Mouse (Mus musculus): ENCODE results near the gene Thbs3.

Thbs3 gene

DNA sequence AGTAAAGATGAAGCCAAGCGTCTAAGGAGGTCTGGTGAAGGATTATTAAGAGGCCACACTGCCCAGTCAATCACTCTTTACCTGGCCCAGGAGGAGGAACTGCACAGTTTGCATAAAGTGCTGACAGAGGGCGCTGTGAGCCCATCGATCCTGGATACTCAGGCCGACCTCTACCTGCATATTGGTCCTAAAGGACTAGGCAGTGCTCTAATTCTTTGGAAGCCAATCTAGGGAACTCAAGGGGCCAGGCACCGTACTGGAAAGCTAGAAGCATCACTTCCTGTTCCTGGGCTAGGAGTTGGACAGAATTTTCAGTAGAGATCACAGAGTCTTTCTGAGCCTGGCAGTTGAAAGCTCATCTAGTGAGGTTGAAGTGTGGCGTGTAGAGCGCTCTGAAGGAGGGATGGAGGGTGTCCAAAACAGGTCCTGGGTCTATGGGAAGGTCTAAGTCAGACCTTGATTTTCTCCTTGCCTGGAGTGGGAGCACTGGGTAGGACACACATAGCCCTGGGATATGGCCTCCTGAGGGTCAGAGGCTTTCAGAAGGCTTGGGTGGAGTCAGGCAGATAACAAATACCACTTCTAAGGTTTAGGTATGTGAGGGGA, 35.6 kb downstream of the Thbs3 start:
- DNase-seq (ENCODE audit: low spot score in 2 of 2): peak; percentile 61 to 77

DNA sequence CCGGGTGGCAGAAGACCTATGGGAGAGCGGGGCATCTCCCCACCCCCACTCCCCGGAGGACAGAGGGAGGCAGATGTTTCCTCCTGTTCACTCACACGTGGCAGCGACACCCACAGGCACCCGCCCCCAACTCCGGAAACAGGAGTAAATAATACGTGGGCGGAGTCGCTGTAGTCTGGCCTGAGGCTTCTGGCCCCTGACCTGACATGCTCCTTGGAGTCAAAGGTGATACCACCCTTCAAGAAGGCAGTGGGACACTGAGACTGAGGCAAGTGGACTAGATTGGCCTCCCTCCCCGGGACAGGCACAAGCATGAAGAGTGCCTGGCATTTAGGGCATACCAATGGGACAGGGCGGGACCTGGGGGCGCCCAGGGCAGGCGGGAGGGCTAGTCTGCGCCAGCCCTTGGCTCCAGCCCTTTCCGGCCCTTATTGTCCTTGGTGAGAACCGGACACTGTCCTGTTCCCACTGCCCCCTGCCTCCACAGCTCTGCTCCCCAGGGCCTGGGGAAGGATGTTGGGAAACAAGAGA, 36.5 kb downstream of the Thbs3 start:
- peak; percentile 72 to 76 for DNase-seq (ENCODE audit: low spot score in 2 of 2)

- no peak for DNase-seq (ENCODE audit: low spot score in 2 of 2)
Observed at GRCm38 (mm10) chr3:89254994-89255393, 40.0 kb downstream of the Thbs3 start.

DNA sequence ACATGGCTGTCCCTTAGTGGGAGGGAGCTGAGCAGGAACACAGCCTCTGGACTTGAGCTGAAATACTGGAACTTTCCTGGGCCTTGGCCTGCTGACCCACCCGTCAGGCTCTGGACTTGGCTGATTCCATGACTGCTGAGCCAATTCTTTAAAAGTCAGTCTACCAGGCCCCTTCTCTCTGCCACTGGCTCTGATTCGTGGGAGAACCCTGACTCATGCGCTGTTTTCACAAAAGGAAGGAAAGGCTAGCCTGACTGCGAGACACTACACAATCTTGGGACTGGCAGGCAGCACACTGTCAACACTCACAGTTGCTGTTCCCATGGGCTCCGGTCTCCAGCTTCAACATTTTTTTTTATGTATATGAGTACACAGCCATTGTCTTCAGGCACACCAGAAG, 41.2 kb downstream of the Thbs3 start:
- no peak for DNase-seq (ENCODE audit: low spot score in 2 of 2)

DNA sequence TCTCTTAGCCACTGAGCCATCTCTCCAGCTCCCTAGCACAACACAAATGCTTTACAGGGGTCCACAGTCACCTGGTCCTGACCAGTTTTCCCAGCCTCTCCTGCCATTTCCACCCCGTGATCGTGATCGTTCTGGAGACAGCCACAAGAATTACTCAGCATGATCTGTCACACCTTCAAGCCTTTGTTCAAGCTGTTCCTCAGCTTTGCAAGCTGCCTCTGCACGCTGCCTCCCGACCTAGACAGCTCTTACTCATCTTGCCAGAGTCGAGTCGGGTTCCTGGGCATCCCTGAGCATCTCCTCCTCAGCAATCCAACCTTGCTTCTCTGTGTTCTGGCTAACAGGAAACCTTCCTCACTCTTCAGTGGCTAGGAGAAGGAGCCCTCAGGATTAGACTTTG, 44.1 kb downstream of the Thbs3 start, which contains the start of gene Dpm3:
TSS of gene Dpm3 (plus strand) at position 283 of the 400 bp plus-strand sequence.
- no peak for DNase-seq (ENCODE audit: low spot score in 2 of 2)

DNA sequence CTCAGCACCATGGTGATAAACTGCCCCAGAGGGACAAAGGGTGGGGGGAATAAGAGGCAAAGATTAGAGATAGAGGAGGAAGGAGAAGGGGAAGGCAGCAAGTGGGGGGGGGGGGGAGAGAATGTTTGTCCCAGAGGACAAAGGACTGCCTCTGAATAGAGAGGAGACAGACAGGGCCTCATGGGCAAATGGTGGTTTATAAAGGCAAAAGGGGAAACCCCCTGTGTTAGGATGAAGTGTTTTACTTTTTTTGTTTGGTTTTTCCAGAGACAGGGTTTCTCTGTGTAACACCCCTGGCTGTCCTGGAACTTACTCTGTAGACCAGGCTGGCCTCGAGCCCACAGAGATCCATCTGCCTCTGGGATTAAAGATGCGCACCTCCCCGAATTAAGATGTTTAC, 45.2 kb downstream of the Thbs3 start:
- no peak for DNase-seq (ENCODE audit: low spot score in 2 of 2)

- DNase-seq (ENCODE audit: low spot score in 2 of 2): no peak
Observed at GRCm38 (mm10) chr3:89262417-89262816, 47.4 kb downstream of the Thbs3 start.

GRCm38 (mm10) chr3:89266439-89266893, 51.5 kb downstream of the Thbs3 start:
- DNase-seq (ENCODE audit: low spot score in 2 of 2): peak; percentile 59 to 67

GRCm38 (mm10) chr3:89268916-89269315, 53.9 kb downstream of the Thbs3 start:
- no peak for DNase-seq (ENCODE audit: low spot score in 2 of 2)

DNA sequence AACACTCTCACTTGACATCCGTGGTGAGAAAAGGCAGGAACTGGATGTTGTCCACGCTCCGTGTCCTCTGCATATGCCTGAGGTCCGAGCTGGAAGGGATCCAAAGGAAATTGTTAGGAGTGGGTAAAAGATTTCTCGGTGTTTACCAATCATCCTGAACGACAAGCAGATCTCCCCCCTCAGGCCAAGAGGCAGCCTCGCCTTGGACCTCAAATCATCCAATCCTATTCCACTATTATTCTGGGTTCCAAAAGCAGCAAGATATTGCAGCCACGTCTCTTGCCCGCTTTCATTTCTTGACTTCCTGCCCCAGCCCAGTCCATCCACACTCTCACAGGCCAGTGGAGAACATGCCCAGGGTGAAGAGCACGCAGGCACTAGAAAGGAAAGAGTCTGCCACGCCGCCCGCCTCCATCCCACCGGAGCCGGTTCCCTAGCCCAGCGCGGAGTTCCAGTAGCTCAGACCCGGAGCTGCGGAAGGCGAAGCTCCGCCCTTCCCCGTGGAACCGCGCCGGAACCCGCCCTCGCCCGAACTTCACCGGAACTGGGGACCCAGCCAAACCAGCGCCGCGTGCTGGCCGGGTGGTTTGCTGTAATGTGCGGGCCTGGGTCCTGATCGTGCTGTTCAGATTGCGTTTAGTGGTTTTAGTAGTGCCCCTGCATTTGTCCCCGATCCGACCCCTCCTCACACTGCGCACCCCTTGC, 55.2 kb downstream of the Thbs3 start, which contains the start of gene Slc50a1:
TSS of gene Slc50a1 (minus strand) at position 520 of the 705 bp plus-strand sequence.
- DNase-seq (ENCODE audit: low spot score in 2 of 2): peak; percentile 35 to 48

- no peak for DNase-seq (ENCODE audit: low spot score in 2 of 2)
Observed at GRCm38 (mm10) chr3:89270891-89271290, 55.9 kb downstream of the Thbs3 start.

DNA sequence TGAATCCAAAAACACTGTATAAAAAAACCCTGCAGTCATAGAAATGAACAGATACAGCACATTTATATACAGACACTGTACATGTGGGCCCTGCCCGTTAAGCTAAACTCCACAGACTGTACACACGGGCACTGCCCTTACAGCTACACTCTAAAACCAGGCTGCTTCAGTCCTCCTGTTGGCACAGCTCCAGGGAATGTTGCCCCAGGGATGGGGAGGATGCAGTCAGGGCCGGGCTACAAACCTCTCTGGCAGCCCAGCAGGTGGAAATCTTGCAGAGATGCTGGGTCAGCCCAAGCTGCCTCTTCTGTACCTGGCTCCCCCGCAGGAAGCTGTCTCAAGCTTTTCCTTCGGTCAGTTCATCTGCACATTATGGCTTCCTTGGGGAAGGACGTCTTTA, 56.8 kb downstream of the Thbs3 start:
- no peak for DNase-seq (ENCODE audit: low spot score in 2 of 2)

GRCm38 (mm10) chr3:89276061-89276460, 61.1 kb downstream of the Thbs3 start:
- DNase-seq (ENCODE audit: low spot score in 2 of 2): no peak
